14 mouse cellular contexts compared by ENCODE assay signal in the genomic region with DNA sequence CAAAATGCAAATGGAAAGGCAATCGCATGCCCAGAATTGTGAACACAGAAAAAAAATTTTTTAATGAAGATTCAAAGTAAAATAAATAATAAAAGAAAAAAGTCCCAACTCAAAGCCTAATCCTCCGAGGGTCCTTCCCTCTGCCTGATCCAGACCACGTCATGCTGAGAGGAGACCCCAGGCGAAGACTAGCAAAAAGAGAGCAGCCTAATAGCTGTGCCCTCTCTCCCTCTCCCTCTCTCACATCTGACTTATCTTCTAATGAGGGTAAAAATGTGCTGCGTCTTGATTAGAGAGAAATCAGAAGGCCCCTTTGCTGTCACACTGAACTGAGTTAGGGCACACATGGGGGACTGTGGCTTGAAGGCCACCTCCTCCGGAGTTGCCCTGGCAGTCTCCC.
"Had no signal": no experiment of that assay in that cellular context is flagged by ENCODE, and none has a peak within 500 bp of the region (broad histone marks: within the 10 kb centered on the region; RNA-seq: fewer than 3 reads in every experiment).

No protein-coding gene starts in this region.

- H3K9me3 ChIP-seq: liver, embryonic 12.5 days; midbrain, embryonic 12.5 days; neural tube, embryonic 12.5 days; stomach, embryonic 15.5 days had no signal

- H3K9ac ChIP-seq: liver, embryonic 12.5 days; liver, embryonic 14.5 days; lung, embryonic 14.5 days; midbrain, embryonic 12.5 days; neural tube, embryonic 12.5 days; stomach, embryonic 15.5 days had no signal

- H3K4me2 ChIP-seq: liver, embryonic 12.5 days; lung, embryonic 14.5 days; midbrain, embryonic 12.5 days; neural tube, embryonic 12.5 days; stomach, embryonic 15.5 days had no signal

- H3K4me3 ChIP-seq: liver, embryonic 12.5 days; midbrain, embryonic 12.5 days; neural tube, embryonic 12.5 days; stomach, embryonic 15.5 days had no signal

- DNase-seq: lung, adult 18-20 months; lung, embryonic 14.5 days; lung, postnatal 10 days; lung, postnatal 4 days; right cerebral cortex, postnatal 14 days; thymus, adult 2 months; thymus, postnatal 25 days; thymus, postnatal 4 days had no signal

- H3K36me3 ChIP-seq: liver, embryonic 12.5 days; midbrain, embryonic 12.5 days; neural tube, embryonic 12.5 days; stomach, embryonic 15.5 days had no signal

- ATAC-seq: liver, embryonic 12.5 days had no signal

- H3K27ac ChIP-seq: liver, embryonic 12.5 days; liver, embryonic 14.5 days; midbrain, embryonic 12.5 days; neural tube, embryonic 12.5 days; stomach, embryonic 15.5 days; stomach, postnatal 0 days had no signal

- H3K27me3 ChIP-seq: liver, embryonic 12.5 days; midbrain, embryonic 12.5 days; neural tube, embryonic 12.5 days; stomach, embryonic 15.5 days had no signal

- H3K4me1 ChIP-seq: liver, embryonic 12.5 days; stomach, embryonic 15.5 days had no signal
